In genomic region chr1:180894088-180894987, GRCm38 (mm10) we compare ENCODE assay signal across 10 mouse cellular contexts. TPM values are rescaled to one million over a fixed set of nuclear protein-coding genes. Genes with fewer than 3 reads are reported as not detected.
A peak's percentile ranks its signal among the peaks of the same experiment; 100 is the strongest.
DNase-seq lines count a peak whose midpoint lies in the region; ATAC-seq lines count a peak whose summit lies in the region.
"Not testable (repeated sequence)": the region's sequence is repeated elsewhere in the genome, so short reads cannot be mapped to it uniquely, and the experiment has no call there.
"Had no signal": no experiment of that assay in that cellular context is flagged by ENCODE, and none has a peak within 500 bp of the region (broad histone marks: within the 10 kb centered on the region; RNA-seq: fewer than 3 reads in every experiment).

No protein-coding gene starts in this region.

- H3K9me3 ChIP-seq in forebrain, embryonic 11.5 days (ENCODE audit: control insufficient read depth, low read length); heart, embryonic 14.5 days (ENCODE audit: control insufficient read depth, low read length); intestine, embryonic 15.5 days; limb, embryonic 15.5 days; midbrain, embryonic 10.5 days (replicated peaks); neural tube, embryonic 15.5 days (replicated peaks): not testable (repeated sequence)

- not testable (repeated sequence) for H3K9ac ChIP-seq in forebrain, embryonic 11.5 days (ENCODE audit: low read length); heart, embryonic 14.5 days (ENCODE audit: low read length); intestine, embryonic 15.5 days; limb, embryonic 15.5 days; neural tube, embryonic 15.5 days (replicated peaks)

- not testable (repeated sequence) for H3K4me3 ChIP-seq in forebrain, embryonic 11.5 days (ENCODE audit: low read depth, low read length)
- H3K4me3 ChIP-seq in heart, embryonic 14.5 days (ENCODE audit: control insufficient read depth in 1 of 2, insufficient read depth in 1 of 2, low read depth in 1 of 2, low read length in 2 of 2): peak overlapping the region; percentile 5 to 22; a peak in 3 of 4 replicates
- peak overlapping the region; percentile 14; the same call in 1 of the 2 replicates for H3K4me3 ChIP-seq in intestine, embryonic 15.5 days (replicated peaks)
- H3K4me3 ChIP-seq in limb, embryonic 15.5 days: peak overlapping the region; percentile 12
- peak overlapping the region; percentile 41 for H3K4me3 ChIP-seq in midbrain, embryonic 10.5 days
- peak overlapping the region; percentile 27 for H3K4me3 ChIP-seq in neural tube, embryonic 15.5 days (replicated peaks)

- peak; percentile 19 to 24 for DNase-seq in adrenal gland, postnatal 36 days
- DNase-seq in forebrain, embryonic 11.5 days (ENCODE audit: low spot score): not testable (repeated sequence)
- peak; percentile 26 for DNase-seq in midbrain, embryonic 10.5 days (ENCODE audit: low spot score)

- ATAC-seq in forebrain, embryonic 11.5 days (replicated peaks; ENCODE audit: low FRiP score); heart, embryonic 14.5 days (ENCODE audit: insufficient number of reproducible peaks, insufficient read depth, low FRiP score, low read depth); limb, embryonic 15.5 days (ENCODE audit: insufficient number of reproducible peaks, low FRiP score, low TSS enrichment, low read depth); neural tube, embryonic 15.5 days (ENCODE audit: low FRiP score): not testable (repeated sequence)
- ATAC-seq in intestine, embryonic 15.5 days: peak; percentile 40

- 6% methylated on average over 41 of the region's 51 CpGs for WGBS in forebrain, embryonic 11.5 days
- WGBS in heart, embryonic 14.5 days: 2% methylated on average over 43 of the region's 51 CpGs
- 8% methylated on average over 50 of the region's 51 CpGs for WGBS in intestine, embryonic 15.5 days
- 6% methylated on average over 46 of the region's 51 CpGs for WGBS in limb, embryonic 15.5 days
- WGBS in midbrain, embryonic 10.5 days: 5% methylated on average over 51 of the region's 51 CpGs
- 4% methylated on average over 48 of the region's 51 CpGs for WGBS in neural tube, embryonic 15.5 days

- peaks cover 14% of the 10 kb centered on the region for H3K27me3 ChIP-seq in forebrain, embryonic 11.5 days (ENCODE audit: control insufficient read depth, insufficient read depth, low read length)
- peaks cover 39% of the 10 kb centered on the region for H3K27me3 ChIP-seq in heart, embryonic 14.5 days (ENCODE audit: control insufficient read depth, insufficient read depth, low read length)
- H3K27me3 ChIP-seq in intestine, embryonic 15.5 days (replicated peaks): peaks cover 23% of the 10 kb centered on the region
- H3K27me3 ChIP-seq in limb, embryonic 15.5 days: peaks cover 45% of the 10 kb centered on the region
- peaks cover 53% of the 10 kb centered on the region for H3K27me3 ChIP-seq in midbrain, embryonic 10.5 days (ENCODE audit: low read depth, poor library complexity, severe bottlenecking)
- peaks cover 31% of the 10 kb centered on the region for H3K27me3 ChIP-seq in neural tube, embryonic 15.5 days (replicated peaks)

- H3K4me2 ChIP-seq in forebrain, embryonic 11.5 days (ENCODE audit: low read depth, low read length, severe bottlenecking): peak overlapping the region; percentile 27; the same call in 1 of the 2 replicates
- peak overlapping the region; percentile 49 for H3K4me2 ChIP-seq in heart, embryonic 14.5 days (ENCODE audit: low read length)
- H3K4me2 ChIP-seq in intestine, embryonic 15.5 days (replicated peaks): peak overlapping the region; percentile 47
- H3K4me2 ChIP-seq in limb, embryonic 15.5 days: peak overlapping the region; percentile 31
- H3K4me2 ChIP-seq in neural tube, embryonic 15.5 days: peak overlapping the region; percentile 48

- H3K36me3 ChIP-seq in forebrain, embryonic 11.5 days (ENCODE audit: control insufficient read depth, insufficient read depth, low read length); heart, embryonic 14.5 days (ENCODE audit: control insufficient read depth, insufficient read depth, low read length); intestine, embryonic 15.5 days; limb, embryonic 15.5 days; midbrain, embryonic 10.5 days; neural tube, embryonic 15.5 days: not testable (repeated sequence)

- H3K27ac ChIP-seq in forebrain, embryonic 11.5 days (ENCODE audit: low read depth, low read length); heart, embryonic 14.5 days (replicated peaks in 1 of 2; ENCODE audit: control insufficient read depth in 1 of 2, insufficient read depth in 1 of 2, low read depth in 2 of 2, low read length in 2 of 2); intestine, embryonic 15.5 days; limb, embryonic 15.5 days; midbrain, embryonic 10.5 days (replicated peaks); neural tube, embryonic 15.5 days (replicated peaks): not testable (repeated sequence)

- not testable (repeated sequence) for H3K4me1 ChIP-seq in forebrain, embryonic 11.5 days (replicated peaks; ENCODE audit: control insufficient read depth, insufficient read depth, low read length); heart, embryonic 14.5 days (ENCODE audit: control insufficient read depth in 2 of 2, insufficient read depth in 2 of 2, low read length in 2 of 2); intestine, embryonic 15.5 days (replicated peaks); limb, embryonic 15.5 days; midbrain, embryonic 10.5 days; neural tube, embryonic 15.5 days

RNA-seq across cellular contexts. Expression of gene Lefty2, which starts 1.4 kb away (rescaled TPM):
- 1 to 10 TPM in 1 of 2 experiments, under 1 TPM in 1; 0.43 to 1.2 TPM for total RNA-seq in adrenal gland, postnatal 36 days (2021)
- not detected in 2 replicates for polyA plus RNA-seq in forebrain, embryonic 11.5 days (2014; fragmentation: Nextera tagmentation; extraction: Ambion mirVana)
- polyA plus RNA-seq in heart, embryonic 14.5 days (2014; fragmentation: Nextera tagmentation; extraction: Ambion mirVana): not detected in 2 replicates
- 0.05 and 0.09 TPM in 2 replicates for polyA plus RNA-seq in intestine, embryonic 15.5 days (2015; fragmentation: Nextera tagmentation; extraction: Ambion mirVana)
- polyA plus RNA-seq in limb, embryonic 15.5 days (2015; fragmentation: Nextera tagmentation; extraction: Ambion mirVana): 0.28 TPM in 1 of 2 replicates, not detected in the other
- not detected in 2 replicates for polyA plus RNA-seq in midbrain, embryonic 10.5 days (2016; fragmentation: Nextera tagmentation; extraction: Ambion mirVana)
- polyA plus RNA-seq in neural tube, embryonic 15.5 days (2015; fragmentation: Nextera tagmentation; extraction: Ambion mirVana): 1.9 and 3.0 TPM in 2 replicates
- total RNA-seq: heart, adult 18-20 months; neutrophil, adult 5-6 weeks had no signal
- polyA plus RNA-seq: G1E had no signal

RNA-seq across cellular contexts. Expression of gene Pycr2, which starts 9.8 kb away (rescaled TPM):
- total RNA-seq in adrenal gland, postnatal 36 days (2021): 10 to 100 TPM; 42.9 to 45.6 TPM
- polyA plus RNA-seq in forebrain, embryonic 11.5 days (2014; fragmentation: Nextera tagmentation; extraction: Ambion mirVana): 111 and 121 TPM in 2 replicates
- 42.1 and 46.0 TPM in 2 replicates for polyA plus RNA-seq in heart, embryonic 14.5 days (2014; fragmentation: Nextera tagmentation; extraction: Ambion mirVana)
- polyA plus RNA-seq in intestine, embryonic 15.5 days (2015; fragmentation: Nextera tagmentation; extraction: Ambion mirVana): 71.4 and 82.4 TPM in 2 replicates
- 93.9 and 102 TPM in 2 replicates for polyA plus RNA-seq in limb, embryonic 15.5 days (2015; fragmentation: Nextera tagmentation; extraction: Ambion mirVana)
- 134 and 144 TPM in 2 replicates for polyA plus RNA-seq in midbrain, embryonic 10.5 days (2016; fragmentation: Nextera tagmentation; extraction: Ambion mirVana)
- polyA plus RNA-seq in neural tube, embryonic 15.5 days (2015; fragmentation: Nextera tagmentation; extraction: Ambion mirVana): 73.7 and 80.6 TPM in 2 replicates

RNA-seq across cellular contexts. Expression of gene Lefty1, which starts 40.5 kb away (rescaled TPM):
- total RNA-seq in adrenal gland, postnatal 36 days (2021): 1 to 10 TPM; 3.4 to 9.0 TPM
- 0.45 and 0.51 TPM in 2 replicates for polyA plus RNA-seq in forebrain, embryonic 11.5 days (2014; fragmentation: Nextera tagmentation; extraction: Ambion mirVana)
- 1.1 and 1.5 TPM in 2 replicates for polyA plus RNA-seq in heart, embryonic 14.5 days (2014; fragmentation: Nextera tagmentation; extraction: Ambion mirVana)
- polyA plus RNA-seq in intestine, embryonic 15.5 days (2015; fragmentation: Nextera tagmentation; extraction: Ambion mirVana): 2.2 and 2.4 TPM in 2 replicates
- 3.8 and 4.0 TPM in 2 replicates for polyA plus RNA-seq in limb, embryonic 15.5 days (2015; fragmentation: Nextera tagmentation; extraction: Ambion mirVana)
- polyA plus RNA-seq in midbrain, embryonic 10.5 days (2016; fragmentation: Nextera tagmentation; extraction: Ambion mirVana): 0.60 and 0.67 TPM in 2 replicates
- polyA plus RNA-seq in neural tube, embryonic 15.5 days (2015; fragmentation: Nextera tagmentation; extraction: Ambion mirVana): 0.22 and 0.23 TPM in 2 replicates
- total RNA-seq: G1E; neutrophil, adult 5-6 weeks had no signal
- polyA plus RNA-seq: G1E had no signal

RNA-seq across cellular contexts. Expression of gene Sde2, which starts 43.4 kb away (rescaled TPM):
- total RNA-seq in adrenal gland, postnatal 36 days (2021): 10 to 100 TPM; 24.6 to 30.5 TPM
- 33.8 and 35.4 TPM in 2 replicates for polyA plus RNA-seq in forebrain, embryonic 11.5 days (2014; fragmentation: Nextera tagmentation; extraction: Ambion mirVana)
- 22.3 TPM in 2 replicates for polyA plus RNA-seq in heart, embryonic 14.5 days (2014; fragmentation: Nextera tagmentation; extraction: Ambion mirVana)
- polyA plus RNA-seq in intestine, embryonic 15.5 days (2015; fragmentation: Nextera tagmentation; extraction: Ambion mirVana): 31.5 and 31.7 TPM in 2 replicates
- polyA plus RNA-seq in limb, embryonic 15.5 days (2015; fragmentation: Nextera tagmentation; extraction: Ambion mirVana): 37.0 and 39.0 TPM in 2 replicates
- 39.0 and 42.1 TPM in 2 replicates for polyA plus RNA-seq in midbrain, embryonic 10.5 days (2016; fragmentation: Nextera tagmentation; extraction: Ambion mirVana)
- polyA plus RNA-seq in neural tube, embryonic 15.5 days (2015; fragmentation: Nextera tagmentation; extraction: Ambion mirVana): 28.0 and 30.8 TPM in 2 replicates

RNA-seq across cellular contexts. Expression of gene Tmem63a, which starts 47.8 kb away (rescaled TPM):
- total RNA-seq in adrenal gland, postnatal 36 days (2021): 10 to 100 TPM; 52.6 to 80.8 TPM
- polyA plus RNA-seq in forebrain, embryonic 11.5 days (2014; fragmentation: Nextera tagmentation; extraction: Ambion mirVana): 2.7 and 3.0 TPM in 2 replicates
- 9.1 and 9.3 TPM in 2 replicates for polyA plus RNA-seq in heart, embryonic 14.5 days (2014; fragmentation: Nextera tagmentation; extraction: Ambion mirVana)
- 15.0 and 15.8 TPM in 2 replicates for polyA plus RNA-seq in intestine, embryonic 15.5 days (2015; fragmentation: Nextera tagmentation; extraction: Ambion mirVana)
- polyA plus RNA-seq in limb, embryonic 15.5 days (2015; fragmentation: Nextera tagmentation; extraction: Ambion mirVana): 26.9 and 28.2 TPM in 2 replicates
- polyA plus RNA-seq in midbrain, embryonic 10.5 days (2016; fragmentation: Nextera tagmentation; extraction: Ambion mirVana): 2.2 and 3.6 TPM in 2 replicates
- 2.5 and 5.4 TPM in 2 replicates for polyA plus RNA-seq in neural tube, embryonic 15.5 days (2015; fragmentation: Nextera tagmentation; extraction: Ambion mirVana)
